23 mouse cellular contexts compared by ENCODE assay signal in the genomic region with DNA sequence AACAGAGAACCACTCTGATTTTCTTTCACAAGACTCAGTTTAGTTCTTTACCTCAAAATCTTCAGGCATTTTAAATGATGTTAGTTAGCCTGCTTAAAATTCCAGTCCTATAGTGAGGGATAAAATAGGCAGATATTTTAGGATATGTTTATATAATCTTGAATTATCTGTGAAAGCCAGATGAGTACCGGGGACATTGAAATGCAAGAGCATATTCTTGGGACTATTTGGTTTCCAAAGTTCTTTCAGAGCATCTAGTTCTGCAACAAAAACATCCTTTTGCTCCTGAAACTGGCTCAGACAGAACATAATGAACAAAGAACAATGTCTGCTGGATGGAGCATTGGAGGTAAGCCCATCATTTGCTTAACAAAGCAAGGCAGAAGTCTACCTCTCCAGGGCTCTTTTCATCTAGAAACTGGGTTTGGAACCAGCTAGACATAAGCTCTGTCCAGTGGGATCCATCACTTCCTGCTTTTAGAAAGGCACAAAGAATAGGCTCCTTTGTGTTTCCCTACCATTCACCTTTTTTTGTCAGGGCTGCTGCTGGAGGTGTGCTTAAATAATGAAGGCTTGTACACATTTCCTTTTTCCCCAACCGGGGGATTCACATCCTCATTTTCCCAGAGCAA.
DNase-seq lines count a peak whose midpoint lies in the region; ATAC-seq and TF ChIP-seq lines count a peak whose summit lies in the region.
"Had no signal": no experiment of that assay in that cellular context is flagged by ENCODE, and none has a peak within 500 bp of the region (broad histone marks: within the 10 kb centered on the region; RNA-seq: fewer than 3 reads in every experiment).

No protein-coding gene starts in this region.

- peak; percentile 3 for DNase-seq in forebrain, embryonic 14.5 days (ENCODE audit: low spot score)
- DNase-seq in left cerebral cortex, adult 2 months (ENCODE audit: extremely low spot score in 1 of 2, low spot score in 2 of 2) = no peak
- DNase-seq in left cerebral cortex, postnatal 4 days = no peak
- peak; percentile 97 for DNase-seq in R1 (ENCODE audit: low read depth, low spot score)
- DNase-seq in telencephalon, adult 2 months (ENCODE audit: low read depth, low spot score) = peak; percentile 33
- DNase-seq in cerebellum, adult 18-20 months = no peak
- DNase-seq: adrenal gland, postnatal 36 days; cerebellum, adult 11-12 months; cerebellum, postnatal 14 days; embryo, embryonic 11 days; gastrocnemius, adult 2 months; kidney, adult 9 months; kidney, postnatal 14 days had no signal

- H3K9ac ChIP-seq in forebrain, embryonic 14.5 days (ENCODE audit: low read length) = no peak overlapping the region
- no peak overlapping the region for H3K9ac ChIP-seq in forebrain, embryonic 16.5 days (replicated peaks; ENCODE audit: low read depth, low read length)
- H3K9ac ChIP-seq: embryonic facial prominence, embryonic 13.5 days; hindbrain, embryonic 15.5 days; intestine, embryonic 15.5 days had no signal

- H3K4me2 ChIP-seq in forebrain, embryonic 14.5 days (ENCODE audit: low read length) = no peak overlapping the region
- no peak overlapping the region for H3K4me2 ChIP-seq in forebrain, embryonic 16.5 days (ENCODE audit: low read length)
- H3K4me2 ChIP-seq: embryonic facial prominence, embryonic 13.5 days; hindbrain, embryonic 15.5 days; intestine, embryonic 15.5 days; midbrain, embryonic 11.5 days had no signal

- no peak for TF ChIP-seq CTCF in left cerebral cortex, adult 2 months (IDR thresholded peaks at IDR 0.05)

- no peaks in the 10 kb centered on the region for H3K27me3 ChIP-seq in forebrain, embryonic 14.5 days (replicated peaks; ENCODE audit: control insufficient read depth, insufficient read depth, low read length)
- H3K27me3 ChIP-seq in forebrain, embryonic 16.5 days (replicated peaks; ENCODE audit: control insufficient read depth, insufficient read depth, low read length) = no peaks in the 10 kb centered on the region
- H3K27me3 ChIP-seq: embryonic facial prominence, embryonic 13.5 days; hindbrain, embryonic 15.5 days; intestine, embryonic 15.5 days had no signal

- ATAC-seq in forebrain, embryonic 14.5 days = peak; percentile 34; the same call in 1 of the 2 replicates
- no peak for ATAC-seq in forebrain, embryonic 16.5 days
- ATAC-seq: CD4-positive, CD25-positive, alpha-beta regulatory T cell, adult 4 months; intestine, embryonic 15.5 days; lung, postnatal 0 days had no signal

- H3K36me3 ChIP-seq in forebrain, embryonic 14.5 days (ENCODE audit: control insufficient read depth, insufficient read depth, low read length) = no peaks in the 10 kb centered on the region
- H3K36me3 ChIP-seq in forebrain, embryonic 16.5 days (ENCODE audit: control insufficient read depth, insufficient read depth) = no peaks in the 10 kb centered on the region
- H3K36me3 ChIP-seq: embryonic facial prominence, embryonic 13.5 days; hindbrain, embryonic 15.5 days; intestine, embryonic 15.5 days had no signal

- intact Hi-C loops in left cerebral cortex, adult 2 months (cut with DNase I) = no loop called here
- intact Hi-C loops in left cerebral cortex, postnatal 4 days (cut with DNase I) = no loop called here

- H3K4me1 ChIP-seq in forebrain, embryonic 14.5 days (ENCODE audit: control insufficient read depth, insufficient read depth, low read length) = 0 out of 2 replicates have a peak, but pooled peaks cover 3% of the 10 kb centered on the region
- H3K4me1 ChIP-seq in forebrain, embryonic 16.5 days (replicated peaks; ENCODE audit: control insufficient read depth, insufficient read depth, low read length) = no peaks in the 10 kb centered on the region
- H3K4me1 ChIP-seq: embryonic facial prominence, embryonic 13.5 days; hindbrain, embryonic 15.5 days; intestine, embryonic 15.5 days had no signal

- no peaks in the 10 kb centered on the region for H3K9me3 ChIP-seq in forebrain, embryonic 14.5 days (replicated peaks; ENCODE audit: control insufficient read depth, low read length)
- no peaks in the 10 kb centered on the region for H3K9me3 ChIP-seq in forebrain, embryonic 16.5 days (ENCODE audit: control insufficient read depth, low read length)
- H3K9me3 ChIP-seq: embryonic facial prominence, embryonic 13.5 days; hindbrain, embryonic 15.5 days; intestine, embryonic 15.5 days had no signal

- no peak overlapping the region for H3K27ac ChIP-seq in forebrain, embryonic 14.5 days (ENCODE audit: low read depth, low read length)
- no peak overlapping the region for H3K27ac ChIP-seq in forebrain, embryonic 16.5 days (ENCODE audit: low read length)
- peak overlapping the region; percentile 45 for H3K27ac ChIP-seq in left cerebral cortex, adult 2 months
- H3K27ac ChIP-seq: embryonic facial prominence, embryonic 13.5 days; gastrocnemius, adult 2 months; hindbrain, embryonic 15.5 days; intestine, embryonic 15.5 days; macrophage; stomach, postnatal 0 days had no signal

- no peak overlapping the region for H3K4me3 ChIP-seq in forebrain, embryonic 14.5 days (ENCODE audit: low read depth, low read length)
- no peak overlapping the region for H3K4me3 ChIP-seq in forebrain, embryonic 16.5 days (replicated peaks; ENCODE audit: low read length)
- H3K4me3 ChIP-seq in left cerebral cortex, adult 2 months = no peak overlapping the region
- H3K4me3 ChIP-seq: embryonic facial prominence, embryonic 13.5 days; erythroblast, embryonic 14.5 days; gastrocnemius, adult 2 months; hindbrain, embryonic 15.5 days; intestine, embryonic 15.5 days had no signal

- WGBS in forebrain, embryonic 14.5 days = 12% methylated on average over 2 of the region's 2 CpGs
- 11% methylated on average over 2 of the region's 2 CpGs for WGBS in forebrain, embryonic 16.5 days

Comparison
In these comparisons a context has a peak if more than half of its experiments do, and no peak if none do; other contexts are left out.
1. DNase-seq: peak in forebrain, embryonic 14.5 days (single experiment), R1 (single experiment) and telencephalon, adult 2 months (single experiment); none in left cerebral cortex, adult 2 months (0 of 2), left cerebral cortex, postnatal 4 days (single experiment) and cerebellum, adult 18-20 months (0 of 2).